Mouse (Mus musculus): ENCODE data around the gene Atp6v0c. TPM values are rescaled to one million over a fixed set of nuclear protein-coding genes. Genes with fewer than 3 reads are reported as not detected.
"Not testable (repeated sequence)": the region's sequence is repeated elsewhere in the genome, so short reads cannot be mapped to it uniquely, and the experiment has no call there.

Atp6v0c gene
- polyA plus RNA-seq, 1 experiment from 2014 or later = 1,794 TPM

DNA sequence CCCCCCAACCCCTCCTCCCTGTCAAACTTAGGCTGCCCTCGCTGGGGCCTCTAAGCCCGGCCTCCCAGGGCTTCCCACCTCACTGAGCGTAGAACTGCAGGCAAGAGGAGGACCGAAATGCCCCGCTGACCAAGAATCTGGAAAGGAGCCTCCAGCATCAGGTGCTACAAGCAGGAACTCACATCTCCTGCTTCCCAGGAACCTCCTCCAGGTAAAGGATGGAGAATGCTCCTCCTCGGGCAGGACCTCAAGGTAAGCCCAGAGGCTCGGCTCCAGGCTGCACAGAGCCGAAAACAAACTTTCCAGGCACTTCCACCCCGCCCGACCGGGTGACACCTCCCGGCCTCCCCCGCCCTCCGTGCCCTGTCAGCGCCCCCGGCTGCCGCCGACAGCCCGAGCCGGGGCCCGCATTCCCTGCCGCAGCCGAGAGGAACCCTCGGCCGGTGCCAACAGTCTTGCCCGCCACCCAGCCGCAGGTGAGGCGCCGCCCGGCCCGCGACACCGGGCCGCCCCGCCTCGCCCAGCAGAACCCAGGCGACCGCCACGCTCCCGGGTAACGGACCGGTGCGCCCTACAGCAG, 28.6 kb downstream of the Atp6v0c start:
- Histone ChIP-seq H3K9me3 (ENCODE audit: control insufficient read depth, low read length) (no peaks in the 10 kb centered on the region), H3K4me2 (ENCODE audit: low read depth, low read length) (peak overlapping the region; percentile 95), H3K27me3 (ENCODE audit: control insufficient read depth, insufficient read depth, low read length) (no peaks in the 10 kb centered on the region), H3K36me3 (ENCODE audit: control insufficient read depth, insufficient read depth, low read length) (no peaks in the 10 kb centered on the region), H3K4me3 (ENCODE audit: low read depth, low read length) (peak overlapping the region; percentile 95), H3K4me1 (ENCODE audit: control insufficient read depth, insufficient read depth, low read length) (peaks cover 14% of the 10 kb centered on the region), H3K9ac (replicated peaks; ENCODE audit: low read depth, low read length) (peak overlapping the region; percentile 92), H3K27ac (ENCODE audit: low read depth, low read length) (peak overlapping the region; percentile 79)
- WGBS = 2% methylated on average over 42 of the region's 43 CpGs
- peak; percentile 5; the same call in 1 of the 2 replicates for ATAC-seq (ENCODE audit: low read depth)

DNA sequence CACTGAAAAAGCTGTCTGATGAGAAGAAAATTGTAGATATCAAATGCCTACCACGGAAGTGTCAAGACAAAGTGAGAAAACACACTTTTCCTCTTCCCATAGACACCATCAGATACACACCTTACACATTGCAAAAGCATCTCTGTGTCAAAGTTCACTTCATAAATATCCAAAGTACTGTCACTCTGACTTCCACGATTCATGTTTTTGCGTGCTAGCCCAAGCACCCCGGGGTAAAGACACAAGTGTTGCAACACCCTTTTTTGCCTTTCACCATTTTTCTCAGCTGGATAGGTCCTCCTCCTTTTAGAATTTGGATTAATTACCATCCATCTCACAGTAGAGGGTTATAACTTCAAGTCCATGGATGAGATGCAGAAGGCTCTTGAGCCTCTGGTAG, 29.5 kb downstream of the Atp6v0c start:
- H3K9ac ChIP-seq (replicated peaks; ENCODE audit: low read depth, low read length) = no peak overlapping the region
- peak overlapping the region; percentile 95 for H3K4me2 ChIP-seq (ENCODE audit: low read depth, low read length)
- H3K9me3 ChIP-seq (ENCODE audit: control insufficient read depth, low read length) = no peaks in the 10 kb centered on the region
- H3K4me1 ChIP-seq (ENCODE audit: control insufficient read depth, insufficient read depth, low read length) = peaks cover 14% of the 10 kb centered on the region
- 93% methylated on average over 4 of the region's 4 CpGs for WGBS
- H3K36me3 ChIP-seq (ENCODE audit: control insufficient read depth, insufficient read depth, low read length) = no peaks in the 10 kb centered on the region
- peak overlapping the region; percentile 95 for H3K4me3 ChIP-seq (ENCODE audit: low read depth, low read length)
- no peak overlapping the region for H3K27ac ChIP-seq (ENCODE audit: low read depth, low read length)
- no peaks in the 10 kb centered on the region for H3K27me3 ChIP-seq (ENCODE audit: control insufficient read depth, insufficient read depth, low read length)
- no peak for ATAC-seq (ENCODE audit: low read depth)

DNA sequence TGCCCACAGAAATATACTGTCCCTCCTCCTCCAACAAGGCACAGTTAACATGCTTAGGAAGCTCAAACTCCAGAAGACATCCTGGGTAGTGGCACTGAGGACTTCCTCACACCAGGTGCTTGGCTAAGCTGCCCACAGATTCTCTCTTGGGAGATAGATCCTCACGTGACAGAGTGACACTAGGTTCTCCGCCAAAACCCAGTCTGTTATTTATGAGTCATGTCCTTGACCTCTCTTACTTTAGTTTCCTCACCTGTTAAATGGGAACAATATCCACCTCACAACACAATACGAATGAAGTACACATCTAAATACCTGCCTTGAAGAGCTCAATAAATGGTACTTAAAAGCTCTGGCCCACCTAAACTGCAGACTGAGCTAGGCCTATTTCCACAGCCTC, 30.2 kb downstream of the Atp6v0c start:
- Histone ChIP-seq H3K4me2 (ENCODE audit: low read depth, low read length) (no peak overlapping the region), H3K36me3 (ENCODE audit: control insufficient read depth, insufficient read depth, low read length) (no peaks in the 10 kb centered on the region), H3K4me1 (ENCODE audit: control insufficient read depth, insufficient read depth, low read length) (peaks cover 14% of the 10 kb centered on the region), H3K4me3 (ENCODE audit: low read depth, low read length) (no peak overlapping the region), H3K9me3 (ENCODE audit: control insufficient read depth, low read length) (no peaks in the 10 kb centered on the region), H3K27me3 (ENCODE audit: control insufficient read depth, insufficient read depth, low read length) (no peaks in the 10 kb centered on the region), H3K9ac (replicated peaks; ENCODE audit: low read depth, low read length) (no peak overlapping the region), H3K27ac (ENCODE audit: low read depth, low read length) (no peak overlapping the region)
- 88% methylated on average over 3 of the region's 3 CpGs for WGBS
- ATAC-seq (ENCODE audit: low read depth) = no peak

DNA sequence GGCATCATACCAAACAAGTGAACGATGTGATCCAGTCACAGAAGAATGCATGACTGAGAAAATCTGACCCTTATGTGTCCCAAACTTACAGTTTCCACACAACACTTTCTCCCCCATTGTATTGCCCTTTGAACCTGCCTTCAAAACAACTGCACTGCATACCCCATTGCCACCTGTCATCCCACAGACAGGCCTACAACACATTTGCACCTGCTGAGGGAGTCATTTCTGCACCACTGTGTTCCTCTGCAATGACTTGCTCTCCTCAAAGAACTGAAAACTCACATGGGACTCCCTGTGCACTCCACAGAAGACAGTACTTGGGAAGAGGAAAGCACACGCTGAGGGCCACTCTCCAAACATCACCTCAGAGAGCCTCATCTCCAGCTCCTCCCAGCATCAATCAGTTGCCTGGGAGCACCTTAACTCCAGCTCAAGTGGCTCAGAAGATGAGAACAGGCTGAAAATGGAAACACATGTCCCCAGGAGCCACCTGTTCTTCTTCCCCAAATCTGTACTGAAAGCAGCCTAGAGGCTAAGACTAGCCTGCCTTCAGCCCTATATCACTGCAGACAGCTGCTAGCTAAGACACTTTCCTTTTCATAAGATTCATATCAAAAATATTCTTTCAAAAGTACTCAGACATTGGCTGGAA, 32.1 kb downstream of the Atp6v0c start:
- Histone ChIP-seq H3K4me2 (ENCODE audit: low read depth, low read length) (no peak overlapping the region), H3K9me3 (ENCODE audit: control insufficient read depth, low read length) (no peaks in the 10 kb centered on the region), H3K4me3 (ENCODE audit: low read depth, low read length) (no peak overlapping the region), H3K9ac (replicated peaks; ENCODE audit: low read depth, low read length) (no peak overlapping the region), H3K27me3 (ENCODE audit: control insufficient read depth, insufficient read depth, low read length) (no peaks in the 10 kb centered on the region), H3K4me1 (ENCODE audit: control insufficient read depth, insufficient read depth, low read length) (peaks cover 13% of the 10 kb centered on the region), H3K36me3 (ENCODE audit: control insufficient read depth, insufficient read depth, low read length) (no peaks in the 10 kb centered on the region), H3K27ac (ENCODE audit: low read depth, low read length) (no peak overlapping the region)
- WGBS = 83% methylated on average over 2 of the region's 2 CpGs
- ATAC-seq (ENCODE audit: low read depth) = no peak

DNA sequence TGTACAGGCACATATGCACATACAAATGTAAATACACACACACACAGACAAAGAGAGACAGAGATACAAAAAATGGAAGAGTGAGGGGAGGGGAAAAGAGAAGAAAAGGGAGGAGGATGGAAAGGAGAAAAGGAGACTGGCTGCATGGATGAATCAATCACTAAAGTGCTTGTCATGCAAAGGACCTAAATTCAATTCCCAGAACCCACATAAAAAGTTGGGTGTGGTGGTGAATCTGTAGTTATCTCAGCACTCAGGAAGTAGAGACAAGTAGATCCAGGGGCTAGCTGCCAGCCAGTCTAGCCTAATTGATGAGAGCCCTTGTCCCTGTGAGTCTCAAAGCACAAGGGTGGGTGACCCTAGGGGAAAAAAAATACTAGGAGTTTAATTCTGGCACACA, 35.4 kb downstream of the Atp6v0c start:
- H3K9ac ChIP-seq (replicated peaks; ENCODE audit: low read depth, low read length) = no peak overlapping the region
- no peak overlapping the region for H3K4me2 ChIP-seq (ENCODE audit: low read depth, low read length)
- H3K4me1 ChIP-seq (ENCODE audit: control insufficient read depth, insufficient read depth, low read length) = no peaks in the 10 kb centered on the region
- H3K9me3 ChIP-seq (ENCODE audit: control insufficient read depth, low read length) = no peaks in the 10 kb centered on the region
- no peak overlapping the region for H3K27ac ChIP-seq (ENCODE audit: low read depth, low read length)
- ATAC-seq (ENCODE audit: low read depth) = no peak
- no peaks in the 10 kb centered on the region for H3K36me3 ChIP-seq (ENCODE audit: control insufficient read depth, insufficient read depth, low read length)
- no peaks in the 10 kb centered on the region for H3K27me3 ChIP-seq (ENCODE audit: control insufficient read depth, insufficient read depth, low read length)
- no peak overlapping the region for H3K4me3 ChIP-seq (ENCODE audit: low read depth, low read length)

DNA sequence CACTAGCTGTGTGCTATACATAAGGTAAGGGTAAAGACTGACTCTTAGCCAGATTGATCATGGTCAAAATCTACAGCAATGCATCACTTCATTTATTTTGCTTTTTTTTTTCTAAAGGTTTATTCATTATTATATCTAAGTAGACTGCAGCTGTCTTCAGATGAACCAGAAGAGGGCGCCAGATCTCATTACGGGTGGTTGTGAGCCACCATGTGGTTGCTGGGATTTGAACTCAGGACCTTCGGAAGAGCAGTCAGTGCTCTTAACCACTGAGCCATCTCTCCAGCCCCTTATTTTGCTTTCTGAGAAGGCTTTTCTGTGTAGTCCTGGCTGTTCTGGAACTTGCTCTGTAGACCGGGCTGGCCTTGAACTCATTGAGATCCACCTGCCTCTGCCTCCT, 36.6 kb downstream of the Atp6v0c start:
- not testable (repeated sequence) for H3K36me3 ChIP-seq (ENCODE audit: control insufficient read depth, insufficient read depth, low read length); ATAC-seq (ENCODE audit: low read depth); H3K4me1 ChIP-seq (ENCODE audit: control insufficient read depth, insufficient read depth, low read length); H3K27me3 ChIP-seq (ENCODE audit: control insufficient read depth, insufficient read depth, low read length); H3K27ac ChIP-seq (ENCODE audit: low read depth, low read length); H3K9me3 ChIP-seq (ENCODE audit: control insufficient read depth, low read length); H3K9ac ChIP-seq (replicated peaks; ENCODE audit: low read depth, low read length); H3K4me3 ChIP-seq (ENCODE audit: low read depth, low read length); H3K4me2 ChIP-seq (ENCODE audit: low read depth, low read length)
- 91% methylated on average over 4 of the region's 4 CpGs for WGBS

DNA sequence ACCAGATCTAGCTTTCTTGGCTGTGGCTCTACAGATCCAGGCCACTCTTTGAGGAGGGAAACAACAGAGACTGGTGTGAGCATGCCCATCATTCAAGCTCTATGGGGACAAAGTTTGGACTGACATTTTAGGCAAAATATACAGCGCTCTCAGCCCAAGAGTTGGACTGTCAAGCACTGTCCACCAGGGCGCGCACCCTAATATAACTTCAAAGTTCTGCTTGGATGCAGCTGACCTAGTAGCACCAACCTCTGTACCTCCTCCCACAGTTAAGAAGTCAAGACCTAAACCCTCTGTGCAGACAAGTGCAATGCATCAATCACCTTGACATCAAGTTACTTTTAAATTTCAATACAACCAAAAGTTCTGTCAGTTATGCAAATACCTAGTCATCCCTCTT, 37.9 kb downstream of the Atp6v0c start:
- Histone ChIP-seq H3K27ac (ENCODE audit: low read depth, low read length) (no peak overlapping the region), H3K4me3 (ENCODE audit: low read depth, low read length) (no peak overlapping the region), H3K9ac (replicated peaks; ENCODE audit: low read depth, low read length) (no peak overlapping the region), H3K36me3 (ENCODE audit: control insufficient read depth, insufficient read depth, low read length) (no peaks in the 10 kb centered on the region), H3K9me3 (ENCODE audit: control insufficient read depth, low read length) (no peaks in the 10 kb centered on the region), H3K4me2 (ENCODE audit: low read depth, low read length) (no peak overlapping the region), H3K4me1 (ENCODE audit: control insufficient read depth, insufficient read depth, low read length) (no peaks in the 10 kb centered on the region), H3K27me3 (ENCODE audit: control insufficient read depth, insufficient read depth, low read length) (no peaks in the 10 kb centered on the region)
- 87% methylated on average over 3 of the region's 3 CpGs for WGBS
- ATAC-seq (ENCODE audit: low read depth) = no peak

DNA sequence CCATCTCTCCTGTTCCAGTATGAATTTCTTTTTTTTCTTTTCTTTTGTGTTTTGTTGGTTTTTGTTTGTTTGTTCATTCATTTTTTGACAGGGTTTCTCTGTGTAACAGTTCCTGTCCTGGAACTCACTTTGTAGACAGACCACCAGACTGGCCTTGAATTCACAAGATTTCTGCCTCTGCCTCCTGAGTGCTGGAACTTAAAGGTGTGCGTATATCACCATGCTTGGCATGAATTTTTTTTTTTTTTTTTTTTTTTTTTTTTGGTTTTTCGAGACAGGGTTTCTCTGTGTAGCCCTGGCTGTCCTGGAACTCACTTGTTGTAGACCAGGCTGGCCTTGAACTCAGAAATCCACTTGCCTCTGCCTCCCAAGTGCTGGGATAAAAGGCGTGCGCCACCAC, 40.3 kb downstream of the Atp6v0c start:
- H3K4me3 ChIP-seq (ENCODE audit: low read depth, low read length); H3K27ac ChIP-seq (ENCODE audit: low read depth, low read length); H3K27me3 ChIP-seq (ENCODE audit: control insufficient read depth, insufficient read depth, low read length); ATAC-seq (ENCODE audit: low read depth); H3K4me2 ChIP-seq (ENCODE audit: low read depth, low read length); H3K9me3 ChIP-seq (ENCODE audit: control insufficient read depth, low read length); H3K4me1 ChIP-seq (ENCODE audit: control insufficient read depth, insufficient read depth, low read length); H3K36me3 ChIP-seq (ENCODE audit: control insufficient read depth, insufficient read depth, low read length); H3K9ac ChIP-seq (replicated peaks; ENCODE audit: low read depth, low read length): not testable (repeated sequence)
- 95% methylated on average over 4 of the region's 4 CpGs for WGBS

DNA sequence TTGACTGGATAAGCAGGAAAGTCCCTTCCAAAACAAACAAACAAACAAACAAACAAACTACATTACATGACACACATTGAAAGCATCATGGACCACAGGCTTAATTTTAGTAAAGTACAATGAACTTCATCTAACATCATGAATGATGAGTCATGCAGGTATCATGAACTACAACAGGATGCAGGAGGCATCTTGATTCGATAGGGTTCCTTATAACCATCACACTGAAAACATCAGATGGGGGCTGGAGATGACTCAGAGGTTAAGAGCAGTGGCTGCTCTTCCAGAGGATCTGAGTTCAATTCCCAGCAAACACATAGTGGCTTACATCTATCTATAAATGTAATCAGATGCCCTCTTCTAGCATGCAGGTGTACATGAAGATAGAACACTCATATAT, 41.9 kb downstream of the Atp6v0c start:
- H3K27me3 ChIP-seq (ENCODE audit: control insufficient read depth, insufficient read depth, low read length) = no peaks in the 10 kb centered on the region
- no peaks in the 10 kb centered on the region for H3K9me3 ChIP-seq (ENCODE audit: control insufficient read depth, low read length)
- no peak overlapping the region for H3K4me2 ChIP-seq (ENCODE audit: low read depth, low read length)
- H3K9ac ChIP-seq (replicated peaks; ENCODE audit: low read depth, low read length) = no peak overlapping the region
- H3K4me1 ChIP-seq (ENCODE audit: control insufficient read depth, insufficient read depth, low read length) = no peaks in the 10 kb centered on the region
- 90% methylated on average over 1 of the region's 1 CpGs for WGBS
- no peak for ATAC-seq (ENCODE audit: low read depth)
- H3K27ac ChIP-seq (ENCODE audit: low read depth, low read length) = no peak overlapping the region
- no peaks in the 10 kb centered on the region for H3K36me3 ChIP-seq (ENCODE audit: control insufficient read depth, insufficient read depth, low read length)
- H3K4me3 ChIP-seq (ENCODE audit: low read depth, low read length) = no peak overlapping the region
